Mouse (Mus musculus) CH12.LX (cell line): ENCODE data around the gene Brsk1. TPM values are rescaled to one million over a fixed set of nuclear protein-coding genes. Genes with fewer than 3 reads are reported as not detected.

Source experiments
- DNase-seq: peaks from one replicate; pipeline ENCODE4 v3.0.0-alpha.2; 2013; ENCODE audit errors: extremely low read depth
- H3K27ac ChIP-seq: 2 replicates; pipeline ENCODE4 v1.5.1; 2012; ENCODE audit warnings: low read depth, mild to moderate bottlenecking, control low read depth, moderate library complexity; ENCODE audit not compliant: insufficient read depth
- H3K27me3 ChIP-seq: replicated peaks from 2 replicates; pipeline ENCODE3; 2012; ENCODE audit warnings: inconsistent platforms
- H3K36me3 ChIP-seq, 2 experiments: replicated peaks in 1 of 2; 2 replicates each; pipeline versions ENCODE3 to v1.6.1; 2012; ENCODE audit warnings: inconsistent platforms in 1 of 2, low read length in 1 of 2, mild to moderate bottlenecking in 1 of 2, mixed read lengths in 1 of 2, moderate library complexity in 1 of 2; ENCODE audit not compliant: control insufficient read depth in 1 of 2, insufficient read depth in 1 of 2
- H3K4me1 ChIP-seq, 2 experiments: 2 replicates each; pipeline ENCODE4 v1.6.1; 2012; ENCODE audit warnings: inconsistent platforms in 1 of 2, moderate library complexity in 1 of 2; ENCODE audit not compliant: insufficient read depth in 2 of 2, control insufficient read depth in 1 of 2
- H3K4me2 ChIP-seq: 2 replicates; pipeline ENCODE4 v1.6.1; 2012; ENCODE audit warnings: low read depth, mild to moderate bottlenecking, control low read depth; ENCODE audit not compliant: poor library complexity, insufficient read depth, severe bottlenecking
- H3K4me3 ChIP-seq, 3 experiments: fragments of 150-350 bp in 1 of 3; sonication (generic) in 1 of 3; replicated peaks in 1 of 3; 2 replicates each; pipeline versions ENCODE3 to v1.5.1; 2011 to 2012; ENCODE audit warnings: low read depth in 2 of 3, low read length in 2 of 3, mild to moderate bottlenecking in 2 of 3, moderate library complexity in 2 of 3, control low read depth in 1 of 3, improper control_type of control experiment in 1 of 3, inconsistent platforms in 1 of 3, mixed read lengths in 1 of 3; ENCODE audit not compliant: poor library complexity in 1 of 3
- H3K79me2 ChIP-seq: replicated peaks from 2 replicates; pipeline ENCODE4 v1.6.1; 2012; ENCODE audit warnings: mild to moderate bottlenecking, moderate library complexity; ENCODE audit not compliant: control insufficient read depth, poor library complexity, insufficient read depth, severe bottlenecking; ENCODE audit errors: extremely low read depth
- H3K9ac ChIP-seq: 2 replicates; pipeline ENCODE4 v1.6.1; 2012; ENCODE audit warnings: low read depth, mild to moderate bottlenecking, control low read depth, moderate library complexity; ENCODE audit not compliant: insufficient read depth
- H3K9me3 ChIP-seq: replicated peaks from 2 replicates; pipeline ENCODE3; 2012; ENCODE audit warnings: low read length, inconsistent platforms, mixed read lengths
- BHLHE40 ChIP-seq: IDR thresholded peaks from 2 replicates; pipeline ENCODE4 v1.6.1; 2011; ENCODE audit warnings: mild to moderate bottlenecking, low read depth, low read length, improper control_type of control experiment
- CHD2 ChIP-seq: IDR thresholded peaks from 2 replicates; pipeline ENCODE4 v1.6.1; 2011; ENCODE audit warnings: low read length, improper control_type of control experiment
- CTCF ChIP-seq, 2 experiments: IDR thresholded peaks in 1 of 2; conservative IDR thresholded peaks in 1 of 2; 2 replicates each; pipeline ENCODE4 v1.5.1; 2011 to 2012; ENCODE audit warnings: low read depth in 2 of 2, low read length in 2 of 2, improper control_type of control experiment in 1 of 2, inconsistent platforms in 1 of 2, mild to moderate bottlenecking in 1 of 2, moderate library complexity in 1 of 2
- E2F4 ChIP-seq: IDR thresholded peaks from 2 replicates; pipeline ENCODE4 v1.6.1; 2011; ENCODE audit warnings: low read depth, low read length, improper control_type of control experiment; ENCODE audit not compliant: insufficient replicate concordance
- ETS1 ChIP-seq: conservative IDR thresholded peaks from 2 replicates; pipeline ENCODE4 v1.6.1; 2012; ENCODE audit warnings: low read depth, mild to moderate bottlenecking, inconsistent platforms, low read length, improper control_type of control experiment, moderate library complexity
- MEF2A ChIP-seq: IDR thresholded peaks from 2 replicates; pipeline ENCODE4 v1.6.1; 2014; ENCODE audit warnings: low read depth, mild to moderate bottlenecking, inconsistent platforms, low read length, improper control_type of control experiment, borderline replicate concordance
- NELFE ChIP-seq: IDR thresholded peaks from 2 replicates; pipeline ENCODE4 v1.6.1; 2011; ENCODE audit warnings: low read depth, low read length, improper control_type of control experiment
- PAX5 ChIP-seq: IDR thresholded peaks from 2 replicates; pipeline ENCODE4 v1.6.1; 2012; ENCODE audit warnings: low read length, inconsistent platforms, mixed read lengths
- RAD21 ChIP-seq: IDR thresholded peaks from 2 replicates; pipeline ENCODE4 v1.6.1; 2011; ENCODE audit warnings: low read depth, mild to moderate bottlenecking, low read length, improper control_type of control experiment, moderate library complexity
- RCOR1 ChIP-seq: conservative IDR thresholded peaks from 2 replicates; pipeline ENCODE4 v1.6.1; 2012; ENCODE audit warnings: low read depth, mild to moderate bottlenecking, inconsistent platforms, low read length, improper control_type of control experiment
- SMC3 ChIP-seq: IDR thresholded peaks from 2 replicates; pipeline ENCODE4 v1.6.1; 2011; ENCODE audit warnings: low read depth, low read length, improper control_type of control experiment
- TBP ChIP-seq: conservative IDR thresholded peaks from 2 replicates; pipeline ENCODE4 v1.6.1; 2011; ENCODE audit warnings: low read depth, low read length, improper control_type of control experiment
- USF1 ChIP-seq: IDR thresholded peaks from 2 replicates; pipeline ENCODE4 v1.6.1; 2014; ENCODE audit warnings: low read depth, mild to moderate bottlenecking, inconsistent platforms, low read length, improper control_type of control experiment
- ZKSCAN1 ChIP-seq: IDR thresholded peaks from 2 replicates; pipeline ENCODE4 v1.6.1; 2012; ENCODE audit warnings: low read depth, inconsistent platforms, low read length, improper control_type of control experiment, borderline replicate concordance
- ZNF384 ChIP-seq: IDR thresholded peaks from 2 replicates; pipeline ENCODE4 v1.6.1; 2012; ENCODE audit warnings: low read depth, low read length, improper control_type of control experiment, inconsistent platforms
- dilution Hi-C: fragments of 300-500 bp; cut with MboI; formaldehyde crosslinking; loops from 2 replicates; pipeline ENCODE4 v1.14.3; 2020; ENCODE audit warnings: low sequenced_read_pairs; ENCODE audit not compliant: extremely low pct_unique_long_range_greater_than_20kb, extremely low pct_ligation_motif_present
- in situ Hi-C: fragments of 300-500 bp; cut with MboI; formaldehyde crosslinking; loops from 3 replicates; pipeline ENCODE4 v1.14.3; 2019; ENCODE audit warnings: low sequenced_read_pairs, low pct_ligation_motif_present, low pct_unique_long_range_greater_than_20kb, mixed read lengths
- polyA plus RNA-seq: library from polyadenylated mRNA; unstranded; fragments of >175 nt; gene quantifications from 2 replicates; pipeline ENCODE4 v1.2.1, GENCODE M21; 2012; ENCODE audit warnings: low read depth; ENCODE audit not compliant: insufficient read length
- total RNA-seq, 2 experiments: library from RNA; depleted of rRNA; stranded (reverse); fragments of 300-350 nt in 1 of 2; fragments of >200 nt in 1 of 2; gene quantifications; 2 replicates each; pipeline ENCODE4 v1.2.3; 2012 to 2014

Brsk1 gene
- total RNA-seq (2012; rRNA removed) (0.21 and 0.25 TPM in 2 replicates), total RNA-seq (2014; rRNA removed) (not detected in 2 replicates), polyA plus RNA-seq (not detected in 2 replicates)

DNA sequence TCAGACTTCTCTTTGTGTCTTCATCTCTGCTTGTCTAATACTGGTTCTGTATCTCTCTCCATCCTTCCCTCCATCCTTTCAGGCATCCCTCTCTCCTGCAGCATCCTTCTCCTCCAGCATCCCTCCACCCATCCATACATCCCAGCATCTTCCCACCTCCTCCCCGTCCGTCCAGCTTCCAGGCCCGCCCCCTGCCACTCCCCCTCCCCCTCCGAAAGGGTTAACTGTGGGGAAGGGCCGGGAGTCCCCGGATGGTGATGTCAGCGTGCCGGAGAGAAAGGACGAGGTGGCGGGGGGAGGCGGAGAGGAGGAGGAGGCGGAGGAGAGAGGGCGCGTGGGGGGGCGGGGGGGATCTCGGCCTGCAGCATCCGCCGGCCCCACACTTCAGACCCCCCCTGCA is at the start of gene Brsk1:
Gene Brsk1 (plus strand): TSS at position 218 of the 400 bp plus-strand sequence.
- H3K9me3 ChIP-seq: no peaks in the 10 kb centered on the region
- TF ChIP-seq E2F4 (no peak), SMC3 (no peak), MEF2A (no peak), PAX5 (no peak), BHLHE40 (no peak), RCOR1 (no peak), TBP (no peak), NELFE (no peak), ZNF384 (no peak), ETS1 (no peak), USF1 (no peak), CHD2 (no peak), ZKSCAN1 (no peak)
- no peak within 1 kb of the TSS; the same call in 1 of the 2 replicates for H3K4me2 ChIP-seq
- dilution Hi-C loops: no loop called here
- H3K9ac ChIP-seq: no peak within 1 kb of the TSS
- H3K79me2 ChIP-seq: no peaks in the 10 kb centered on the region
- DNase-seq: no peak
- H3K27ac ChIP-seq: no peak within 1 kb of the TSS
- no peaks in the 10 kb centered on the region for H3K36me3 ChIP-seq
- H3K27me3 ChIP-seq: peaks cover 3% of the 10 kb centered on the region
- H3K4me3 ChIP-seq: no peak within 1 kb of the TSS
- no peaks in the 10 kb centered on the region for H3K4me1 ChIP-seq
- in situ Hi-C loops: no loop called here

DNA sequence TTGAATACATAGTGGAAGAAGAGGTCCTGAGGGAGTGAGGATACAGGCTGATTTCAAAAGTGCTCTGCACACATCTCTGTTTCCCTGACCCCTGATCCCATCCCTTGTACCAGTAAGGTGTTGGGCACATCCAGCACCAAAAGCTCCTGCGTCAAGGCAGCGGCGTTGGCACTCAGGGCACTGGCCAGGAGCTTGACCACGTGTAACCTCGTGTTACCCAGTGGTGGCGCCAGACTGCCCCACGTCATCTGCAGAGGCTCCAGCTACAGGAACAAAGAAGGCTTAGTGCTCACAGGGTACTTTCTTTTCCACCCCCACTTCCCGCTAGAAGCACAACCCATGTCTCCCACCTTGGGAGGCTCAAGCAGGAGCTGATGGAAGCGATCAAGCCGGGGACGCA is 49.2 kb upstream of the Brsk1 start:
- in situ Hi-C loops: no loop called here
- peak; percentile 20; the same call in 1 of the 2 replicates for TF ChIP-seq SMC3
- peak; percentile 7 for TF ChIP-seq RAD21
- no peak for TF ChIP-seq ZNF384
- TF ChIP-seq CTCF (conservative IDR thresholded peaks at IDR 0.05 in 1 of 2, IDR thresholded peaks at IDR 0.05 in 1 of 2; ENCODE audit: low read depth in 2 of 2, low read length in 2 of 2): peak in 1 of 2 experiments; percentile 39; a peak in 2 of 4 replicates
- H3K4me3 ChIP-seq: no peak overlapping the region
- H3K9me3 ChIP-seq: no peaks in the 10 kb centered on the region
- dilution Hi-C loops: no loop called here
- peaks cover 81 to 88% of the 10 kb centered on the region in 2 experiments for H3K36me3 ChIP-seq
- no peaks in the 10 kb centered on the region for H3K4me1 ChIP-seq
- H3K9ac ChIP-seq: no peak overlapping the region
- no peak overlapping the region for H3K4me2 ChIP-seq
- 0 out of 2 replicates have a peak, but pooled peaks cover 11% of the 10 kb centered on the region for H3K79me2 ChIP-seq
- H3K27me3 ChIP-seq: no peaks in the 10 kb centered on the region
- DNase-seq: no peak
- no peak overlapping the region for H3K27ac ChIP-seq
